Mouse (Mus musculus) E14TG2a.4 (cell line): Measurements from ENCODE around the gene Faim.
A peak's percentile ranks its signal among the peaks of the same experiment; 100 is the strongest.

Experiments
- H3K27me3 ChIP-seq: 2 replicates; pipeline ENCODE4 v1.6.1; 2014; ENCODE audit warnings: low read length, control low read depth; ENCODE audit not compliant: insufficient read depth
- H3K36me3 ChIP-seq: 2 replicates; pipeline ENCODE4 v1.6.1; 2014; ENCODE audit warnings: low read length, control low read depth; ENCODE audit not compliant: insufficient read depth
- H3K4me1 ChIP-seq: replicated peaks from 2 replicates; pipeline ENCODE4 v1.6.1; 2014; ENCODE audit warnings: low read depth, low read length, control low read depth
- H3K4me3 ChIP-seq: replicated peaks from 2 replicates; pipeline ENCODE4 v1.5.1; 2014; ENCODE audit warnings: mild to moderate bottlenecking, low read length
- H3K9me3 ChIP-seq: 2 replicates; pipeline ENCODE4 v1.6.1; 2014; ENCODE audit warnings: low read length, control low read depth
- CTCF ChIP-seq: conservative IDR thresholded peaks from 2 replicates; pipeline ENCODE4 v1.5.1; 2014; ENCODE audit warnings: low read length
- NANOG ChIP-seq: IDR thresholded peaks from 2 replicates; pipeline ENCODE4 v1.6.1; 2014; ENCODE audit warnings: borderline replicate concordance, low read length, mixed read lengths
- POU5F1 ChIP-seq: IDR thresholded peaks from 2 replicates; pipeline ENCODE4 v1.6.1; 2014; ENCODE audit warnings: low read length, borderline replicate concordance

The Faim gene

GRCm38 (mm10) chr9:98956591-98957381, 29.4 kb upstream of the Faim start:
- peaks cover 97% of the 10 kb centered on the region for H3K27me3 ChIP-seq
- H3K4me3 ChIP-seq = peak overlapping the region; percentile 76
- H3K36me3 ChIP-seq = no peaks in the 10 kb centered on the region
- H3K4me1 ChIP-seq = peaks cover 34% of the 10 kb centered on the region
- TF ChIP-seq NANOG = no peak
- no peak for TF ChIP-seq CTCF
- no peak for TF ChIP-seq POU5F1
- no peaks in the 10 kb centered on the region for H3K9me3 ChIP-seq

GRCm38 (mm10) chr9:98957751-98958351, 28.3 kb upstream of the Faim start:
- Histone ChIP-seq H3K4me1 (peaks cover 34% of the 10 kb centered on the region), H3K9me3 (no peaks in the 10 kb centered on the region), H3K4me3 (no peak overlapping the region), H3K36me3 (no peaks in the 10 kb centered on the region), H3K27me3 (peaks cover 97% of the 10 kb centered on the region)
- no peak for TF ChIP-seq NANOG
- no peak for TF ChIP-seq POU5F1
- no peak for TF ChIP-seq CTCF

- no peak overlapping the region for H3K4me3 ChIP-seq
- H3K27me3 ChIP-seq = peaks cover 97% of the 10 kb centered on the region
- TF ChIP-seq CTCF = no peak
- TF ChIP-seq POU5F1 = no peak
- no peak for TF ChIP-seq NANOG
- H3K4me1 ChIP-seq = peaks cover 38% of the 10 kb centered on the region
- H3K9me3 ChIP-seq = no peaks in the 10 kb centered on the region
- H3K36me3 ChIP-seq = no peaks in the 10 kb centered on the region
Observed at GRCm38 (mm10) chr9:98958628-98959027, 27.5 kb upstream of the Faim start.

GRCm38 (mm10) chr9:98959851-98960250, 26.3 kb upstream of the Faim start:
- Histone ChIP-seq H3K27me3 (peaks cover 97% of the 10 kb centered on the region), H3K4me1 (peaks cover 36% of the 10 kb centered on the region), H3K9me3 (no peaks in the 10 kb centered on the region), H3K4me3 (no peak overlapping the region), H3K36me3 (no peaks in the 10 kb centered on the region)
- no peak for TF ChIP-seq CTCF
- no peak for TF ChIP-seq POU5F1
- no peak for TF ChIP-seq NANOG

GRCm38 (mm10) chr9:98960348-98960747, 25.8 kb upstream of the Faim start:
- TF ChIP-seq POU5F1 (no peak), CTCF (peak; percentile 12; the same call in 1 of the 2 replicates), NANOG (no peak)
- no peak overlapping the region for H3K4me3 ChIP-seq
- H3K9me3 ChIP-seq = no peaks in the 10 kb centered on the region
- no peaks in the 10 kb centered on the region for H3K36me3 ChIP-seq
- peaks cover 38% of the 10 kb centered on the region for H3K4me1 ChIP-seq
- H3K27me3 ChIP-seq = peaks cover 97% of the 10 kb centered on the region

GRCm38 (mm10) chr9:98961591-98962477, 24.3 kb upstream of the Faim start:
- peaks cover 41% of the 10 kb centered on the region for H3K4me1 ChIP-seq
- H3K4me3 ChIP-seq = no peak overlapping the region
- H3K9me3 ChIP-seq = no peaks in the 10 kb centered on the region
- peaks cover 92% of the 10 kb centered on the region for H3K27me3 ChIP-seq
- no peaks in the 10 kb centered on the region for H3K36me3 ChIP-seq
- TF ChIP-seq CTCF (no peak), POU5F1 (no peak), NANOG (no peak)

GRCm38 (mm10) chr9:98962478-98963142, 23.6 kb upstream of the Faim start:
- peaks cover 34% of the 10 kb centered on the region for H3K4me1 ChIP-seq
- H3K36me3 ChIP-seq = no peaks in the 10 kb centered on the region
- H3K27me3 ChIP-seq = peaks cover 91% of the 10 kb centered on the region
- no peaks in the 10 kb centered on the region for H3K9me3 ChIP-seq
- H3K4me3 ChIP-seq = 0 out of 2 replicates have a peak overlapping the region, but pooled peaks have one; percentile 13
- no peak for TF ChIP-seq POU5F1
- no peak for TF ChIP-seq NANOG
- TF ChIP-seq CTCF = no peak
